Mouse (Mus musculus) 416B (cell line): ENCODE measurements around the gene BC049730.

ENCODE experiments used
- DNase-seq: peaks from one replicate; pipeline ENCODE4 v3.0.0; 2011; ENCODE audit warnings: low read depth

Gene BC049730

DNA sequence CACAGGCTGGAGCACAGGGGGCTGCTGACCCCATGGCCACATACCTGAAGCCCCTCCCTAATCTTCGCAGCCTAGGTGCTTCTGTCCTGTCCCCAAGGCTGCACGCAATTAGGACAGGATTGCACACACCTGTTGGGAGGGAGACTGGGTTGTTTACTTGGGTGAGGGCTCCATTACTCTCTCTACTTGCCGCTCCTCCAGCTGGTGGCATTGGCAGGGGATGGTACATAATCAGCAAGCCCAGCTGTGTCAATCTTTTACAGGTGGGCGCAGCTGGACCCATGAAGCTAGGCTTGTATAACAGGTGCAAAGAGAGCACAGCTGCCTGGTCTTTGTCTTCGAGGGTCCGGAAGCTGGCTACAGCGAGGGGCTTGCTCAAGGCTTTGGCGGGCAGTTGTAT lies 53.5 kb downstream of the BC049730 start:
- DNase-seq: no peak
